Mouse (Mus musculus) yolk sac, embryonic 10.5 days (tissue): ENCODE data around the gene Tead1.
A peak's percentile ranks its signal among the peaks of the same experiment; 100 is the strongest.
"Not testable (repeated sequence)": the region's sequence is repeated elsewhere in the genome, so short reads cannot be mapped to it uniquely, and the experiment has no call there.

ENCODE experiments used
- DNase-seq: peaks from one replicate; pipeline ENCODE4 v3.0.0-alpha.2; 2017; ENCODE audit warnings: low spot score

Gene Tead1

GRCm38 (mm10) chr7:112922801-112923200, 243.7 kb downstream of the Tead1 start:
- no peak for DNase-seq

- DNase-seq = no peak
These were observed 244.6 kb downstream of the Tead1 start for GRCm38 (mm10) chr7:112923712-112924111.

- DNase-seq = no peak
These were observed 251.6 kb downstream of the Tead1 start for GRCm38 (mm10) chr7:112930669-112931068.

GRCm38 (mm10) chr7:112935876-112936275, 256.8 kb downstream of the Tead1 start:
- not testable (repeated sequence) for DNase-seq

GRCm38 (mm10) chr7:112937089-112937488, 258.0 kb downstream of the Tead1 start:
- DNase-seq = no peak

- DNase-seq = no peak
These were observed 259.8 kb downstream of the Tead1 start for GRCm38 (mm10) chr7:112938959-112939358.

- DNase-seq = no peak
These were observed 263.4 kb downstream of the Tead1 start for GRCm38 (mm10) chr7:112942567-112942966.

GRCm38 (mm10) chr7:112943056-112943455, 263.9 kb downstream of the Tead1 start:
- no peak for DNase-seq

GRCm38 (mm10) chr7:112946706-112947105, 267.6 kb downstream of the Tead1 start:
- no peak for DNase-seq

GRCm38 (mm10) chr7:112953777-112954291, 274.7 kb downstream of the Tead1 start, which contains the start of gene Rassf10:
Gene Rassf10 (plus strand): TSS chr7:112953962.
- DNase-seq = peak; percentile 88

GRCm38 (mm10) chr7:112954351-112955102, 275.4 kb downstream of the Tead1 start:
- DNase-seq = peak; percentile 37

- peak; percentile 49 for DNase-seq
These were observed 276.1 kb downstream of the Tead1 start for GRCm38 (mm10) chr7:112955103-112955827.

GRCm38 (mm10) chr7:112955955-112956354, 276.8 kb downstream of the Tead1 start:
- no peak for DNase-seq
